Mouse (Mus musculus) heart, adult 10 weeks (tissue): ENCODE measurements around the gene Gm49340. TPM values are rescaled to one million over a fixed set of nuclear protein-coding genes. Genes with fewer than 3 reads are reported as not detected.

Experiments used
- polyA plus RNA-seq: library from polyadenylated mRNA; stranded (reverse); fragments of 350-450 nt; fragmentation: Illumina TruSeq; extraction: RNeasy Lipid Tissue Mini Kit (QIAGEN cat#74804); gene quantifications from one replicate; pipeline ENCODE4 v1.2.3, GENCODE M21; 2014; ENCODE audit warnings: low read depth, low replicate concordance

Gene Gm49340
- not detected for polyA plus RNA-seq

GRCm38 (mm10) chr11:73329442-73329841, at the start of gene Gm49340, which contains the start of the genes Aspa and Spata22:
Gm49340 (plus strand) TSS chr11:73329741.
Aspa (minus strand) TSS chr11:73329596.
Spata22 (plus strand) TSS chr11:73329741.

DNA sequence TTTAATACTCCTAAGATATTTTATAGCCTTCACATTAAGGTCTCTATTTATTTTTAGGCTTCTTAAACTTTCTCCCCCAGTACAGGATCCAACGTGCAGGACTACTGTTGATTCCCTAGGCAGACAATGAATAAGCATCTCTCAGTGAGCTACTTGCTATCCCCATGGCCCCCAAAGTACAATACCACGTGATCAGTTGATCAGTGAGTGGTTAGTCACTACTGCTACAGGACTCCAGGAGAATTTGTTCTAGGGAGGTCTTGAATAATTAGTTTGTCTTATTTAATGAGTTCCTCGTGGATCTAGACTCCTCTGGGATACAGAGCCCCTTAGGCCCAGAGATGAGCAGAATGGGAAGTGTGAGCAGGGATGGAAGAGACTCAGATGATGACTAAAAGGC, 20.9 kb downstream of the Gm49340 start, which contains the start of gene Olfr20:
TSS of gene Olfr20 (plus strand) at position 301 of the 400 bp plus-strand sequence.

GRCm38 (mm10) chr11:73370946-73371345, 41.4 kb downstream of the Gm49340 start, which contains the start of gene Olfr376:
Olfr376 (plus strand) TSS chr11:73371246.

DNA sequence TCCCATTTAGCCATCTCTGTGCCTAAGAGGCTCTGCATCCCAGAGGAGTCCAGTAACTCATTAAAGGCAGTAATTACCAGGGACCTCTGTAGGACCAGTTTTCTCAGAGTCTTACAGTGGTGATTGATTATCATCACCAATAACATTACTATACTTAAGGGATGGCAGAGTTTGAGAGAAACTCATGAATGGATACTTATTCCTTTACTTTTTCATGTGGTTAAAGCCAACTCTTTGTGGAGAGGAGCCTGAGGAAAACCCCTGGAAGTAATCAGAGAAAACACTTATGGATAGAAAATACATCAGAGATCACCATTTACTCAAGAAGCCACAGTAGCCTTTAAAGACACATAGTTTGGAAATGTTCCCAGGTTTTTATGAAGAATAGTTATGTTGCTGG, 70.0 kb downstream of the Gm49340 start, which contains the start of gene Olfr1:
TSS of gene Olfr1 (minus strand) at position 101 of the 400 bp plus-strand sequence.

Other genes starting within 250 kb of the Gm49340 start
- not detected for gene Itgae, start 239.2 kb upstream of the Gm49340 start, polyA plus RNA-seq
- gene Haspin, start 191.4 kb upstream of the Gm49340 start, polyA plus RNA-seq = 0.16 TPM
- 15.8 TPM for gene P2rx5, start 169.3 kb upstream of the Gm49340 start, polyA plus RNA-seq
- 60.5 TPM for gene Emc6, start 152.7 kb upstream of the Gm49340 start, polyA plus RNA-seq
- 50.8 TPM for gene Tax1bp3, start 152.7 kb upstream of the Gm49340 start, polyA plus RNA-seq
- 10.9 TPM for gene Ctns, start 130.7 kb upstream of the Gm49340 start, polyA plus RNA-seq
- gene Shpk, start 130.3 kb upstream of the Gm49340 start, polyA plus RNA-seq = 1.7 TPM
- gene Trpv1, start 95.4 kb upstream of the Gm49340 start, polyA plus RNA-seq = 0.37 TPM
- 0.13 TPM for gene Trpv3, start 62.4 kb upstream of the Gm49340 start, polyA plus RNA-seq
- 5.5 TPM for gene Aspa, start 145 bp upstream of the Gm49340 start, polyA plus RNA-seq
- not detected for gene Spata22, start within 50 bp of the Gm49340 start, polyA plus RNA-seq
- gene Olfr20, start 21.0 kb downstream of the Gm49340 start, polyA plus RNA-seq = not detected
- gene Olfr376, start 41.5 kb downstream of the Gm49340 start, polyA plus RNA-seq = not detected
- gene Olfr1, start 69.9 kb downstream of the Gm49340 start, polyA plus RNA-seq = not detected
- gene Olfr378, start 98.7 kb downstream of the Gm49340 start, polyA plus RNA-seq = not detected
- gene Olfr380, start 127.8 kb downstream of the Gm49340 start, polyA plus RNA-seq = not detected
- gene Olfr381, start 161.9 kb downstream of the Gm49340 start, polyA plus RNA-seq = not detected
- gene Olfr382, start 187.5 kb downstream of the Gm49340 start, polyA plus RNA-seq = not detected